Mouse (Mus musculus) bone marrow macrophage, adult 2 months (primary cell): ENCODE measurements around the gene Tirap. TPM values are rescaled to one million over a fixed set of nuclear protein-coding genes. Genes with fewer than 3 reads are reported as not detected.

ENCODE experiments used
- H3K27ac ChIP-seq: 2 replicates; pipeline ENCODE4 v1.5.1; 2012; ENCODE audit warnings: low read depth, low read length; ENCODE audit not compliant: insufficient read depth
- H3K4me1 ChIP-seq: 2 replicates; pipeline ENCODE4 v1.6.1; 2012; ENCODE audit warnings: low read length; ENCODE audit not compliant: control insufficient read depth, insufficient read depth
- H3K4me3 ChIP-seq: 2 replicates; pipeline ENCODE4 v1.5.1; 2012; ENCODE audit warnings: mild to moderate bottlenecking, low read length, moderate library complexity; ENCODE audit not compliant: insufficient read depth
- CTCF ChIP-seq: IDR thresholded peaks from 2 replicates; pipeline ENCODE4 v1.5.1; 2012; ENCODE audit warnings: low read depth, mild to moderate bottlenecking, low read length, moderate library complexity
- POLR2A ChIP-seq: IDR thresholded peaks from 2 replicates; pipeline ENCODE4 v1.6.1; 2012; ENCODE audit warnings: mild to moderate bottlenecking, low read depth, low read length, borderline replicate concordance
- polyA plus RNA-seq: library from polyadenylated mRNA; stranded (reverse); fragments of >200 nt; gene quantifications from 2 replicates; pipeline ENCODE4 v1.2.4, GENCODE M21; 2012; ENCODE audit not compliant: missing spikeins, insufficient read depth, insufficient read length

Tirap gene
- polyA plus RNA-seq, 1 experiment = 9.5 TPM

- Histone ChIP-seq H3K4me3 (no peak overlapping the region), H3K4me1 (peaks cover 9% of the 10 kb centered on the region), H3K27ac (no peak overlapping the region)
- TF ChIP-seq POLR2A = no peak
These were observed 30.0 kb downstream of the Tirap start for GRCm38 (mm10) chr9:35170071-35170470.

GRCm38 (mm10) chr9:35166798-35167635, 33.1 kb downstream of the Tirap start:
- H3K4me1 ChIP-seq = no peaks in the 10 kb centered on the region
- TF ChIP-seq POLR2A = no peak
- TF ChIP-seq CTCF = no peak
- H3K4me3 ChIP-seq = no peak overlapping the region
- H3K27ac ChIP-seq = no peak overlapping the region

GRCm38 (mm10) chr9:35166144-35166797, 33.8 kb downstream of the Tirap start:
- no peak for TF ChIP-seq POLR2A
- TF ChIP-seq CTCF = no peak
- Histone ChIP-seq H3K4me3 (no peak overlapping the region), H3K4me1 (no peaks in the 10 kb centered on the region), H3K27ac (no peak overlapping the region)

GRCm38 (mm10) chr9:35164142-35164874, 35.8 kb downstream of the Tirap start:
- Histone ChIP-seq H3K4me1 (no peaks in the 10 kb centered on the region), H3K27ac (no peak overlapping the region), H3K4me3 (no peak overlapping the region)
- TF ChIP-seq CTCF = no peak
- no peak for TF ChIP-seq POLR2A

GRCm38 (mm10) chr9:35163011-35163690, 36.9 kb downstream of the Tirap start:
- Histone ChIP-seq H3K4me1 (no peaks in the 10 kb centered on the region), H3K4me3 (no peak overlapping the region), H3K27ac (no peak overlapping the region)
- TF ChIP-seq POLR2A = no peak
- TF ChIP-seq CTCF = no peak

GRCm38 (mm10) chr9:35161721-35162120, 38.4 kb downstream of the Tirap start:
- H3K27ac ChIP-seq = no peak overlapping the region
- no peaks in the 10 kb centered on the region for H3K4me1 ChIP-seq

GRCm38 (mm10) chr9:35160662-35161061, 39.4 kb downstream of the Tirap start:
- TF ChIP-seq CTCF = no peak
- TF ChIP-seq POLR2A = no peak
- Histone ChIP-seq H3K4me1 (no peaks in the 10 kb centered on the region), H3K27ac (no peak overlapping the region), H3K4me3 (no peak overlapping the region)

More at GRCm38 (mm10) chr9:35161721-35162120, 38.4 kb downstream of the Tirap start:
- TF ChIP-seq POLR2A (no peak), CTCF (no peak)
- no peak overlapping the region for H3K4me3 ChIP-seq

GRCm38 (mm10) chr9:35158477-35158876, 41.6 kb downstream of the Tirap start:
- TF ChIP-seq CTCF = no peak
- no peak for TF ChIP-seq POLR2A
- Histone ChIP-seq H3K4me1 (no peaks in the 10 kb centered on the region), H3K4me3 (no peak overlapping the region), H3K27ac (no peak overlapping the region)

- Histone ChIP-seq H3K27ac (no peak overlapping the region), H3K4me1 (no peaks in the 10 kb centered on the region), H3K4me3 (no peak overlapping the region)
- no peak for TF ChIP-seq CTCF
- no peak for TF ChIP-seq POLR2A
These were observed 43.2 kb downstream of the Tirap start for GRCm38 (mm10) chr9:35156862-35157261.
